Mouse (Mus musculus) regulatory T cell (primary cell): ENCODE results near the gene Xpnpep1.

Experiments used
- in situ Hi-C: fragments of 300-600 bp; cut with MboI, MseI; formaldehyde crosslinking; loops from one replicate; pipeline ENCODE4 v1.15.1; 2025; ENCODE audit warnings: high pct_unique_total_duplicates

The Xpnpep1 gene

GRCm38 (mm10) chr19:53003554-53004365 is 36.3 kb downstream of the Xpnpep1 start:
- in situ Hi-C loops: no loop called here

- in situ Hi-C loops: no loop called here
Observed at GRCm38 (mm10) chr19:53002166-53003095, 37.6 kb downstream of the Xpnpep1 start.

GRCm38 (mm10) chr19:52992880-52993440 is 47.1 kb downstream of the Xpnpep1 start:
- in situ Hi-C loops: no loop called here

DNA sequence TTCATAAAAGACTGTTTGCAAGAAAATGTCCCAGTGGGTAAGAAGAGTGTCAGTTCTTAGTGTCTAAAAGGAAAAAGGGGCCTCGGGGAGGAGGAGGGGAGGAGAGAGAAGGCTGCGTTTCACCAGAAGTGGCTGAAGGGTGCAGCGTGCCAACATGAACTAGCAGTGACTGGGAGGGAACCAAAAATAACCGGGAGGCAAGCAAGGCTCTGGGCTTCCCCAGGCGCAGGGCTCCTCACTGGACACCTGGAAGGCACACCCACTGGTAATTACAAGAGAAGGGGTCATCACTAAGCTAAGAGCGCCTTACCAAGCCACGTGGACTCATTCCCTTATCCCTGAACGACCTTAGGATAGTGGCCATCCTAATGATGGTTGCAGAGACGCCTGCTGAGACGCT is 48.1 kb downstream of the Xpnpep1 start:
- in situ Hi-C loops: no loop called here

DNA sequence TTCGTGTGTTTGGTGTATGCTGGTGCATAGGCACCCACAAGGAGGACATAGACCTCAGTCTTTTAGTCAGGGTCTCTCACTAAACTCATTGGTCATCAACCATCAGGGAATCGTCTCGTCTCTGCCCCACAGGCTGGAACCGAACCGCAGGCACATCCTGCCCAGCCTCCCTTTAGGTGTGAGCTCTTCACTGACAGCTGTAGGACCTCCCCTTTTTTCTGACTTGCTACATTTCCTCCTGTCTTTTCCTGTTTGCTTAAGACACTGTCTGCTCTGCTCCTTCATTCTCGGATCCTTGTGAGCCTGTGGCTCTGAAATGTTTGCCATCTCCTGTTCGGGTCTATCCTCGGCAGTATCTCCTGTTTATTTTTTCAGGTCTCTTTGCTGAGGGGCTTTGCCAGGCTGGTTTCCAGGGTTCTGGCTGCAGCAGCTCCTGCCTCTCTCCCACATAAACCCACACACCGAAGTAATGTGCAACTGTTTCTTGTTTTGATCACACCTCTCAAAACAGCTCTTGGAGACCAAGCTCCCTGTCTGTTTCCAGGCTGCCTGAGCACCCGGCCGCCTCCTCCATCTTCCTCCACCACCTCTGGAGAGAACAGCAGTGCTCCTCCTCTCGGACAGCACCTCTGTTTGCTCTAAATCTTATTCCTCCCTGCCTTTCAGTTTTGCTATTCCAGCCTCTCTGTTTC is 60.8 kb downstream of the Xpnpep1 start:
- in situ Hi-C loops: no loop called here

- in situ Hi-C loops: no loop called here
Observed at GRCm38 (mm10) chr19:52975564-52976185, 64.3 kb downstream of the Xpnpep1 start.

DNA sequence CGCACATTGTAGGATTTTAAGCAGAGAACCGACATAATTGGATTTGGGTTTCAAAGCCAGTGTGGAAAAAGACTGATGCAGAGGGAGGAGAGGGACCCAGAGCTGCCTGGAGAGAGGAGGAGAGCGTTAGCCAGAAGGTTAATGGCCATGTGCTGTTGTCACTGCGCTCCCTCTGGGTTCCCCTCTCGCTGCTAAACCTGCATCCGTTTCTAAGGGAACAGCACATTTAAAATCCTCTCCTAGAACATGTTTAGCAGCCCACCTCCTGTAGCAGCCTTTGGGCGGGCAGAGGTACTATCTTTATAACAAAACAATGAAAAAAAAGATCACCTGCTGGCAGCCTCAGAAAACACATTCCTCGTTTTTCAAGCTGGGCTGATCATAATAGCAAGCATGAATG is 73.7 kb downstream of the Xpnpep1 start:
- in situ Hi-C loops: no loop called here

DNA sequence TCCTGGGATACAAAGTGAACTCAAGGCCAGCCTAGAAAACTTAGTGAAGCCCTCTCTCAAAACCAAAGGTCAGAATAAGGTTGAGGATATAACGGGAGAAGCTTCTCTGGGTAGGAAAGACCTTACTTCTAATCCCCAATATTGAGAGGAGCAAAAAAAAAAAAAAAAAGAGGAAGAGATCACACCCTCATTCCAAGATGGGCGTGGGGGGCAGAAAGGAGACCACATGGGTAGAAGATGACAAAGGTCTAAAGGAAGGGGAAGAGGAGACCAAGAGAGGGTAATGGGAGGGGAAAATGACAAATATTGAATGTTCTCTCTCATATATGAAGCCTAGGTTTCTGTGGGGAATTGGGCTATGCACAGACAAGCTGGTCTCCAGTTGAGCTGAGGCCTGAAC is 77.3 kb downstream of the Xpnpep1 start:
- in situ Hi-C loops: no loop called here

DNA sequence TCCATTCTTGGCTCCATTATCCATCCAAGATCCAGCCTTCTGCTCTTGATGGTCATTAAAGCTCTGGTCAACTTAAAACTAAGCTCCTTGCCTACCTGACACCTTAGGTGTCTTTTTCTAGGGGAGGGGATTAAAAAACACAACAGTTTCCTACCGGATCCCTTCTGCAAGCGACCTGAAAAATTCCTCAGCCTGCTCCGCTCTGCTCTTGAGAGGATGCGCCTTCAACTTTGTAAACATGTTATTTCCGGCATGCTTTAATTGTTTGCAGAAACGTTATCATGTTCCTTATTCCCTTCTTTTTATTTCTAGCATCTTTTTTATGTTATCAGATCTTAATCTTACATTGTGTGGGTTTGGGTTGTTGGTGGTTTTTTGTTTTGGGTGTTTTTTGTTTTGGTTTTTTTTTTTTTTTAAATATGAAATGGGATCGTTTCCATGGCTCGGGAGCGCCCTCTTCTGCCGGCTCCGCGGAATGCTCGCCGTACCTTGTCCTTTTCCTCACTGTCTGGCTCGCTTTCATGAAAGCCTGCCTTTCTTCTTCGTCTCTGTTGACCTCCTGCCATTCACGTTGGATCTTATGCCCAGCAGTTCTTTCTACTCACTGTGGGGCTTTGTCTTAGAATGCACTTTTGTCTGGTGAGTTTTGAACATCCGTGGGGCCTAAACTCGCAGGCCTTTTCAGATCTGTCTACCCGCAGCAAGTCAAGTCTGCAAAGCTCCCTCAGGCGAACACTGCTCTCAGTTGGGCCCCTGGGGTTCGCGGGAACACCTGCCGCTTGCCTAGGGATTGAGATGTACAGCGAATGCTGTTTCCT is 117.1 kb downstream of the Xpnpep1 start:
- in situ Hi-C loops: no loop called here

- in situ Hi-C loops: loop anchor here (5.0 to 10.0 kb wide), 2 partner anchors 48 to 1219 kb away; no protein-coding TSS in a partner anchor
Observed at GRCm38 (mm10) chr19:52904182-52904581, 135.8 kb downstream of the Xpnpep1 start.

GRCm38 (mm10) chr19:52891807-52892442 is 148.1 kb downstream of the Xpnpep1 start:
- in situ Hi-C loops: loop anchor here (10.0 kb wide), 1 partner anchor 827 kb away; no protein-coding TSS in a partner anchor
